Mouse (Mus musculus): ENCODE data around the gene Prr18. TPM values are rescaled to one million over a fixed set of nuclear protein-coding genes. Genes with fewer than 3 reads are reported as not detected.

Prr18 gene
- polyA plus RNA-seq, 1 experiment from 2014 or later: 20.6 TPM

- H3K27ac ChIP-seq (ENCODE audit: low read depth, low read length): no peak overlapping the region
- WGBS: 76% methylated on average over 5 of the region's 5 CpGs
- no peaks in the 10 kb centered on the region for H3K4me1 ChIP-seq (ENCODE audit: control insufficient read depth, insufficient read depth, low read length)
- H3K4me3 ChIP-seq (ENCODE audit: low read depth, low read length): no peak overlapping the region
- ATAC-seq (ENCODE audit: low read depth): no peak
- no peak overlapping the region for H3K9ac ChIP-seq (replicated peaks; ENCODE audit: low read depth, low read length)
- H3K9me3 ChIP-seq (ENCODE audit: control insufficient read depth, low read length): no peaks in the 10 kb centered on the region
- H3K36me3 ChIP-seq (ENCODE audit: control insufficient read depth, insufficient read depth, low read length): no peaks in the 10 kb centered on the region; the same call in 1 of the 2 replicates
- H3K4me2 ChIP-seq (ENCODE audit: low read depth, low read length): no peak overlapping the region
- no peaks in the 10 kb centered on the region for H3K27me3 ChIP-seq (ENCODE audit: control insufficient read depth, insufficient read depth, low read length)
These were observed 6.7 kb upstream of the Prr18 start for GRCm38 (mm10) chr17:8330602-8331001.

- Histone ChIP-seq H3K27ac (ENCODE audit: low read depth, low read length) (peak overlapping the region; percentile 80), H3K4me2 (ENCODE audit: low read depth, low read length) (peak overlapping the region; percentile 94), H3K9ac (replicated peaks; ENCODE audit: low read depth, low read length) (peak overlapping the region; percentile 97), H3K36me3 (ENCODE audit: control insufficient read depth, insufficient read depth, low read length) (no peaks in the 10 kb centered on the region), H3K4me3 (ENCODE audit: low read depth, low read length) (peak overlapping the region; percentile 76), H3K4me1 (ENCODE audit: control insufficient read depth, insufficient read depth, low read length) (peaks cover 14% of the 10 kb centered on the region), H3K9me3 (ENCODE audit: control insufficient read depth, low read length) (no peaks in the 10 kb centered on the region), H3K27me3 (ENCODE audit: control insufficient read depth, insufficient read depth, low read length) (0 out of 2 replicates have a peak, but pooled peaks cover 3% of the 10 kb centered on the region)
- 12% methylated on average over 8 of the region's 8 CpGs for WGBS
- no peak; the same call in none of the 2 replicates for ATAC-seq (ENCODE audit: low read depth)
These were observed 2.6 kb downstream of the Prr18 start for GRCm38 (mm10) chr17:8339666-8340374.

- H3K9me3 ChIP-seq (ENCODE audit: control insufficient read depth, low read length): no peaks in the 10 kb centered on the region
- 1% methylated on average over 55 of the region's 92 CpGs for WGBS
- peak; percentile 86 for ATAC-seq (ENCODE audit: low read depth)
- H3K4me2 ChIP-seq (ENCODE audit: low read depth, low read length): peak overlapping the region; percentile 94
- H3K4me3 ChIP-seq (ENCODE audit: low read depth, low read length): peak overlapping the region; percentile 76
- 0 out of 2 replicates have a peak, but pooled peaks cover 3% of the 10 kb centered on the region for H3K27me3 ChIP-seq (ENCODE audit: control insufficient read depth, insufficient read depth, low read length)
- H3K4me1 ChIP-seq (ENCODE audit: control insufficient read depth, insufficient read depth, low read length): peaks cover 14% of the 10 kb centered on the region
- H3K9ac ChIP-seq (replicated peaks; ENCODE audit: low read depth, low read length): peak overlapping the region; percentile 97
- peak overlapping the region; percentile 80 for H3K27ac ChIP-seq (ENCODE audit: low read depth, low read length)
- H3K36me3 ChIP-seq (ENCODE audit: control insufficient read depth, insufficient read depth, low read length): no peaks in the 10 kb centered on the region
These were observed 3.4 kb downstream of the Prr18 start for GRCm38 (mm10) chr17:8340407-8341359.

DNA sequence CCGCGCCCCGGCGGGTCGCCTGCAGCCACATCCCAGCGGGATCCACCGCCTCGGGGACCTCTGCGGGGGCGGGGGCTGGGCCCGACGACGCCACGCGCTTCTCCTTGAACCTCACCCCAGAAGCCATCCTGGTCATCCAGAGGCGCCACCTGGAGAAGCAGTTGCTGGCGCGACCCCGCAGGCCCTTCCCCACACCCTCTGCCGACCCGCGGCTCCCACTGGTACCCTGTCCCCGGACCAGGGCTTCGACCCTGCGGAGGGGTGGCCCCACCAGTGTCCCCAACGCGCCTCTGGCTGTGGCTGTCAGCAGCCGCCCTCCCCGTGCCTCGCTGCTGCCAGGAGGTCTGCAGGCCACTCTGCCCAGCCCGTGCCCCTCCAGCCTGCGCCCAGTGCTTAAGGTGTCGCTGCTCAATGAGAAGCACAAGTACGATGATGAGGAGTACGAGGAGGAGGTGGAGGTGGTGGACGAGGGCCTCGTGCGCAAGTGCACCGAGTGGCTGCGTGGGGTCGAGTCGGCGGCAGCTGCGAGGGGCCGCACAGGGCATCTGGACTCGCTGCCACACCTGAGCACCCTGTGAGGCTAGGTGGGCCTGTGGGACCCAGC is 4.2 kb downstream of the Prr18 start:
- 9% methylated on average over 41 of the region's 46 CpGs for WGBS
- H3K4me1 ChIP-seq (ENCODE audit: control insufficient read depth, insufficient read depth, low read length): peaks cover 14% of the 10 kb centered on the region

GRCm38 (mm10) chr17:8342706-8343105 is 5.4 kb downstream of the Prr18 start:
- WGBS: 45% methylated on average over 5 of the region's 5 CpGs
- H3K27ac ChIP-seq (ENCODE audit: low read depth, low read length): no peak overlapping the region
- H3K27me3 ChIP-seq (ENCODE audit: control insufficient read depth, insufficient read depth, low read length): 0 out of 2 replicates have a peak, but pooled peaks cover 3% of the 10 kb centered on the region
- H3K4me3 ChIP-seq (ENCODE audit: low read depth, low read length): no peak overlapping the region
- ATAC-seq (ENCODE audit: low read depth): no peak
- H3K9me3 ChIP-seq (ENCODE audit: control insufficient read depth, low read length): no peaks in the 10 kb centered on the region
- peak overlapping the region; percentile 94 for H3K4me2 ChIP-seq (ENCODE audit: low read depth, low read length)
- no peak overlapping the region for H3K9ac ChIP-seq (replicated peaks; ENCODE audit: low read depth, low read length)
- H3K4me1 ChIP-seq (ENCODE audit: control insufficient read depth, insufficient read depth, low read length): peaks cover 14% of the 10 kb centered on the region
- H3K36me3 ChIP-seq (ENCODE audit: control insufficient read depth, insufficient read depth, low read length): no peaks in the 10 kb centered on the region

More for the DNA sequence above, 4.2 kb downstream of the Prr18 start:
- ATAC-seq (ENCODE audit: low read depth): peak; percentile 50
- H3K27me3 ChIP-seq (ENCODE audit: control insufficient read depth, insufficient read depth, low read length): 0 out of 2 replicates have a peak, but pooled peaks cover 3% of the 10 kb centered on the region
- no peaks in the 10 kb centered on the region for H3K36me3 ChIP-seq (ENCODE audit: control insufficient read depth, insufficient read depth, low read length)
- H3K27ac ChIP-seq (ENCODE audit: low read depth, low read length): peak overlapping the region; percentile 80
- peak overlapping the region; percentile 94 for H3K4me2 ChIP-seq (ENCODE audit: low read depth, low read length)
- peak overlapping the region; percentile 97 for H3K9ac ChIP-seq (replicated peaks; ENCODE audit: low read depth, low read length)
- H3K9me3 ChIP-seq (ENCODE audit: control insufficient read depth, low read length): no peaks in the 10 kb centered on the region
- H3K4me3 ChIP-seq (ENCODE audit: low read depth, low read length): peak overlapping the region; percentile 76

DNA sequence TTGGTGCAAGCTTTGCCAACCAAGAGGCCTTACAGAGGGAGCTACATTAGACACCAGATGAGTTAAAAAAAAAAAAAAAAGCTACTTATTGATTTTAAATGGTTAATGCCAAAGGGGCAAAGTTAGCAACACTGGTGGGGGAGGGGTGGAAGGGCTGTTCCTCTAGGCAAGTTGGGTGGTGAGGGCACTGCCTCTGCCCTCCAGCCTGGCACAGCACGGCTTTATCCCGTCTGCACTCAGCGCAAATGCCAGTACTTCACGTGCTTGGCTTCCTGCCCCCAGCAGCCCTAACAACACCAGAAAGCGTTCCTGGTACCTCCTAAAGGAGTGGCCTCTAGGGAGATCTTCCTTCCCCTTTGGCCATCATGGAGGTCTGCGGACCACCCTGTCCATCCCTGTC is 6.2 kb downstream of the Prr18 start:
- Histone ChIP-seq H3K4me1 (ENCODE audit: control insufficient read depth, insufficient read depth, low read length) (peaks cover 14% of the 10 kb centered on the region), H3K27ac (ENCODE audit: low read depth, low read length) (no peak overlapping the region), H3K9ac (replicated peaks; ENCODE audit: low read depth, low read length) (no peak overlapping the region), H3K4me2 (ENCODE audit: low read depth, low read length) (0 out of 2 replicates have a peak overlapping the region, but pooled peaks have one; percentile 6), H3K27me3 (ENCODE audit: control insufficient read depth, insufficient read depth, low read length) (0 out of 2 replicates have a peak, but pooled peaks cover 3% of the 10 kb centered on the region), H3K4me3 (ENCODE audit: low read depth, low read length) (no peak overlapping the region), H3K9me3 (ENCODE audit: control insufficient read depth, low read length) (no peaks in the 10 kb centered on the region), H3K36me3 (ENCODE audit: control insufficient read depth, insufficient read depth, low read length) (no peaks in the 10 kb centered on the region)
- ATAC-seq (ENCODE audit: low read depth): no peak
- 72% methylated on average over 6 of the region's 6 CpGs for WGBS

GRCm38 (mm10) chr17:8347765-8348285 is 10.6 kb downstream of the Prr18 start:
- Histone ChIP-seq H3K36me3 (ENCODE audit: control insufficient read depth, insufficient read depth, low read length) (no peaks in the 10 kb centered on the region), H3K9ac (replicated peaks; ENCODE audit: low read depth, low read length) (no peak overlapping the region), H3K4me1 (ENCODE audit: control insufficient read depth, insufficient read depth, low read length) (no peaks in the 10 kb centered on the region), H3K4me2 (ENCODE audit: low read depth, low read length) (no peak overlapping the region), H3K9me3 (ENCODE audit: control insufficient read depth, low read length) (no peaks in the 10 kb centered on the region), H3K4me3 (ENCODE audit: low read depth, low read length) (no peak overlapping the region), H3K27me3 (ENCODE audit: control insufficient read depth, insufficient read depth, low read length) (no peaks in the 10 kb centered on the region), H3K27ac (ENCODE audit: low read depth, low read length) (no peak overlapping the region)
- ATAC-seq (ENCODE audit: low read depth): no peak
- WGBS: 76% methylated on average over 5 of the region's 5 CpGs

GRCm38 (mm10) chr17:8348941-8349340 is 11.7 kb downstream of the Prr18 start:
- 88% methylated on average over 4 of the region's 4 CpGs for WGBS

More at GRCm38 (mm10) chr17:8348941-8349340, 11.7 kb downstream of the Prr18 start:
- H3K27me3 ChIP-seq (ENCODE audit: control insufficient read depth, insufficient read depth, low read length): no peaks in the 10 kb centered on the region
- no peak for ATAC-seq (ENCODE audit: low read depth)
- H3K4me3 ChIP-seq (ENCODE audit: low read depth, low read length): no peak overlapping the region
- no peaks in the 10 kb centered on the region for H3K9me3 ChIP-seq (ENCODE audit: control insufficient read depth, low read length)
- H3K9ac ChIP-seq (replicated peaks; ENCODE audit: low read depth, low read length): no peak overlapping the region
- H3K4me2 ChIP-seq (ENCODE audit: low read depth, low read length): no peak overlapping the region
- H3K36me3 ChIP-seq (ENCODE audit: control insufficient read depth, insufficient read depth, low read length): no peaks in the 10 kb centered on the region
- H3K27ac ChIP-seq (ENCODE audit: low read depth, low read length): no peak overlapping the region
- H3K4me1 ChIP-seq (ENCODE audit: control insufficient read depth, insufficient read depth, low read length): no peaks in the 10 kb centered on the region

All from neural tube, embryonic 14.5 days (tissue).